Mouse (Mus musculus): ENCODE data around the gene Ube2n. TPM values are rescaled to one million over a fixed set of nuclear protein-coding genes. Genes with fewer than 3 reads are reported as not detected.

The Ube2n gene
- total RNA-seq, 2 experiments from 2014 or later, result 138 to 139 TPM

GRCm38 (mm10) chr10:95589196-95589595 lies 74.3 kb downstream of the Ube2n start:
- DNase-seq (ENCODE audit: low spot score in 2 of 2), result no peak

- DNase-seq (ENCODE audit: low spot score in 2 of 2), result no peak
These were observed 75.3 kb downstream of the Ube2n start for GRCm38 (mm10) chr10:95590196-95590595.

- DNase-seq (ENCODE audit: low spot score in 2 of 2), result no peak
These were observed 76.3 kb downstream of the Ube2n start for GRCm38 (mm10) chr10:95591257-95591656.

GRCm38 (mm10) chr10:95594414-95594813 lies 79.5 kb downstream of the Ube2n start:
- no peak for DNase-seq (ENCODE audit: low spot score in 2 of 2)

Small RNA genes within 50 kb of the gene (microRNA-seq; reads per million reads assigned to microRNA genes)
- 19.6 to 20.3 reads per million in 2 experiments for gene Mir3058 (ENCODE audit: borderline number of aligned reads in 2 of 2)

Other genes starting within 250 kb of the Ube2n start
- gene Cradd, start 191.0 kb upstream of the Ube2n start, total RNA-seq (2021), result 1 to 10 TPM; 5.4 to 7.3 TPM
- 10 to 100 TPM; 11.1 to 20.0 TPM for gene Socs2, start 98.0 kb upstream of the Ube2n start, total RNA-seq (2021)
- 100 to 1,000 TPM; 123 to 155 TPM for gene Mrpl42, start 13.2 kb upstream of the Ube2n start, total RNA-seq (2021)
- 100 to 1,000 TPM; 138 to 187 TPM for gene Nudt4, start 49.0 kb downstream of the Ube2n start, total RNA-seq (2021)
- not detected for gene Anapc15-ps, start 158.3 kb downstream of the Ube2n start, total RNA-seq (2021)